Comparison of ENCODE assay signal across 9 mouse cellular contexts in genomic region chr13:44952393-44953086, GRCm38 (mm10). TPM values are rescaled to one million over a fixed set of nuclear protein-coding genes. Genes with fewer than 3 reads are reported as not detected.
DNase-seq lines count a peak whose midpoint lies in the region; ATAC-seq and TF ChIP-seq lines count a peak whose summit lies in the region.
"Had no signal": no experiment of that assay in that cellular context is flagged by ENCODE, and none has a peak within 500 bp of the region (broad histone marks: within the 10 kb centered on the region; RNA-seq: fewer than 3 reads in every experiment).

No protein-coding gene starts in this region.

- no peak overlapping the region for H3K27ac ChIP-seq in intestine, postnatal 0 days (ENCODE audit: low read depth, low read length)
- no peak overlapping the region for H3K27ac ChIP-seq in intestine, embryonic 16.5 days (ENCODE audit: low read length)
- H3K27ac ChIP-seq: lung, embryonic 15.5 days had no signal

- no peak overlapping the region for H3K4me3 ChIP-seq in intestine, postnatal 0 days (ENCODE audit: low read depth, low read length)
- no peak overlapping the region for H3K4me3 ChIP-seq in intestine, embryonic 16.5 days (ENCODE audit: low read length)
- H3K4me3 ChIP-seq: lung, embryonic 15.5 days had no signal

- intact Hi-C loops in heart, postnatal 10 days (cut with DNase I) = loop anchor here (5.0 kb wide), 2 partner anchors 145 to 1155 kb away; no protein-coding TSS in a partner anchor

- H3K36me3 ChIP-seq in intestine, postnatal 0 days (ENCODE audit: control insufficient read depth, insufficient read depth) = no peaks in the 10 kb centered on the region
- no peaks in the 10 kb centered on the region for H3K36me3 ChIP-seq in intestine, embryonic 16.5 days (ENCODE audit: control insufficient read depth, insufficient read depth, low read length)
- H3K36me3 ChIP-seq: lung, embryonic 15.5 days had no signal

- no peak for ATAC-seq in intestine, postnatal 0 days
- no peak for ATAC-seq in intestine, embryonic 16.5 days
- ATAC-seq in erythroid progenitor cell, adult 5-6 weeks (replicated peaks; ENCODE audit: low FRiP score, poor library complexity, severe bottlenecking) = no peak

- DNase-seq in brain, adult 2 months (ENCODE audit: low read depth, low spot score) = peak; percentile 64
- DNase-seq in heart, postnatal 10 days = peak; percentile 67 to 71
- peak; percentile 17 for DNase-seq in naive thymus-derived CD4-positive, alpha-beta T cell, adult 2 months (ENCODE audit: low read depth)
- DNase-seq in right cerebral cortex, adult 18-20 months = no peak
- no peak for DNase-seq in c-Kit-positive CD71-positive TER-119-positive erythroid progenitor cells, embryonic 14.5 days (ENCODE audit: low spot score)

- 77% methylated on average over 10 of the region's 10 CpGs for WGBS in intestine, postnatal 0 days
- WGBS in intestine, embryonic 16.5 days = 67% methylated on average over 10 of the region's 10 CpGs

- no peak overlapping the region for H3K9ac ChIP-seq in intestine, postnatal 0 days (ENCODE audit: low read depth, low read length)
- H3K9ac ChIP-seq in intestine, embryonic 16.5 days (ENCODE audit: low read depth, low read length) = no peak overlapping the region
- H3K9ac ChIP-seq: lung, embryonic 15.5 days had no signal

- no peaks in the 10 kb centered on the region for H3K27me3 ChIP-seq in intestine, postnatal 0 days (replicated peaks; ENCODE audit: control insufficient read depth, insufficient read depth, low read length)
- no peaks in the 10 kb centered on the region for H3K27me3 ChIP-seq in intestine, embryonic 16.5 days (replicated peaks; ENCODE audit: control insufficient read depth, insufficient read depth, low read length)
- H3K27me3 ChIP-seq: lung, embryonic 15.5 days had no signal

- no peak overlapping the region for H3K4me2 ChIP-seq in intestine, postnatal 0 days (replicated peaks; ENCODE audit: low read depth)
- no peak overlapping the region for H3K4me2 ChIP-seq in intestine, embryonic 16.5 days (ENCODE audit: low read depth, low read length)
- H3K4me2 ChIP-seq: lung, embryonic 15.5 days had no signal

- no peaks in the 10 kb centered on the region for H3K9me3 ChIP-seq in intestine, postnatal 0 days (ENCODE audit: control insufficient read depth)
- no peaks in the 10 kb centered on the region for H3K9me3 ChIP-seq in intestine, embryonic 16.5 days (ENCODE audit: control insufficient read depth, low read length)
- H3K9me3 ChIP-seq: lung, embryonic 15.5 days had no signal

- TF ChIP-seq CTCF in intestine, postnatal 0 days (IDR thresholded peaks at IDR 0.05; ENCODE audit: low read depth) = peak; percentile 51

- no peaks in the 10 kb centered on the region for H3K4me1 ChIP-seq in intestine, postnatal 0 days (replicated peaks; ENCODE audit: control insufficient read depth, insufficient read depth, low read length)
- no peaks in the 10 kb centered on the region for H3K4me1 ChIP-seq in intestine, embryonic 16.5 days (ENCODE audit: control insufficient read depth, insufficient read depth, low read length)
- H3K4me1 ChIP-seq: lung, embryonic 15.5 days had no signal

RNA-seq across cellular contexts. Expression of gene Dtnbp1, which starts 49.4 kb away (rescaled TPM):
- 65.2 and 69.7 TPM in 2 replicates for polyA plus RNA-seq in intestine, postnatal 0 days (2015; fragmentation: Nextera tagmentation; extraction: Ambion mirVana)
- polyA plus RNA-seq in intestine, embryonic 16.5 days (2015; fragmentation: Nextera tagmentation; extraction: Ambion mirVana) = 64.3 and 64.9 TPM in 2 replicates
- 10 to 100 TPM; 67.8 to 74.4 TPM for total RNA-seq in heart, postnatal 10 days (2021)
- 31.7 and 34.4 TPM in 2 replicates for total RNA-seq in erythroid progenitor cell, adult 5-6 weeks (2015; ENCODE audit: low replicate concordance)
- total RNA-seq in erythroid progenitor cell, adult 5-6 weeks (2017; ENCODE audit: low replicate concordance) = 14.3 and 17.6 TPM in 2 replicates

Comparison
In these comparisons a context has a peak if more than half of its experiments do, and no peak if none do; other contexts are left out.
1. DNase-seq: peak in brain, adult 2 months (single experiment), heart, postnatal 10 days (2 of 2) and naive thymus-derived CD4-positive, alpha-beta T cell, adult 2 months (single experiment); none in right cerebral cortex, adult 18-20 months (single experiment) and c-Kit-positive CD71-positive TER-119-positive erythroid progenitor cells, embryonic 14.5 days (single experiment).